Mouse (Mus musculus) ES-Bruce4 (cell line): ENCODE measurements around the gene Gm21969. TPM values are rescaled to one million over a fixed set of nuclear protein-coding genes. Genes with fewer than 3 reads are reported as not detected.

Experiments used
- H3K27ac ChIP-seq: 2 replicates; pipeline ENCODE4 v1.5.1; 2012; ENCODE audit warnings: low read length, inconsistent platforms; ENCODE audit not compliant: insufficient read depth
- H3K27me3 ChIP-seq: 2 replicates; pipeline ENCODE4 v1.6.1; 2012; ENCODE audit warnings: mild to moderate bottlenecking, low read length, inconsistent platforms; ENCODE audit not compliant: control insufficient read depth, poor library complexity, insufficient read depth, severe bottlenecking
- H3K36me3 ChIP-seq: 2 replicates; pipeline ENCODE4 v1.6.1; 2012; ENCODE audit warnings: inconsistent platforms, mild to moderate bottlenecking, low read length, moderate library complexity; ENCODE audit not compliant: control insufficient read depth, poor library complexity, insufficient read depth, severe bottlenecking
- H3K4me1 ChIP-seq: one replicate; pipeline ENCODE4 v1.8.1; 2011; ENCODE audit warnings: low read length; ENCODE audit not compliant: control insufficient read depth, insufficient read depth
- H3K4me3 ChIP-seq: 2 replicates; pipeline ENCODE4 v1.5.1; 2011; ENCODE audit warnings: low read depth, mild to moderate bottlenecking, low read length
- H3K9ac ChIP-seq: 2 replicates; pipeline ENCODE4 v1.6.1; 2012; ENCODE audit warnings: low read depth, mild to moderate bottlenecking, inconsistent platforms; ENCODE audit not compliant: poor library complexity, severe bottlenecking
- H3K9me3 ChIP-seq: replicated peaks from 2 replicates; pipeline ENCODE4 v1.6.1; 2012; ENCODE audit warnings: mild to moderate bottlenecking, low read length, inconsistent platforms; ENCODE audit not compliant: control insufficient read depth, poor library complexity, insufficient read depth, severe bottlenecking
- CTCF ChIP-seq: IDR thresholded peaks from one replicate; pipeline ENCODE4 v1.8.1; 2011; ENCODE audit warnings: low read depth, low read length
- EP300 ChIP-seq: IDR thresholded peaks from 2 replicates; pipeline ENCODE4 v1.6.1; 2011; ENCODE audit warnings: low read depth, low read length; ENCODE audit not compliant: insufficient read depth
- POLR2A ChIP-seq: IDR thresholded peaks from one replicate; pipeline ENCODE4 v1.8.1; 2011; ENCODE audit warnings: low read length; ENCODE audit not compliant: insufficient read depth
- polyA plus RNA-seq: library from polyadenylated mRNA; stranded (reverse); fragments of >200 nt; gene quantifications from 2 replicates; pipeline ENCODE4 v1.2.4, GENCODE M21; 2011; ENCODE audit warnings: low read depth; ENCODE audit not compliant: missing spikeins, insufficient read depth, insufficient read length

Gene Gm21969
- polyA plus RNA-seq, 1 experiment, result not detected

GRCm38 (mm10) chr4:139675696-139676095, 72.7 kb downstream of the Gm21969 start:
- TF ChIP-seq POLR2A, result no peak
- no peak for TF ChIP-seq CTCF
- TF ChIP-seq EP300, result no peak
- Histone ChIP-seq H3K36me3 (no peaks in the 10 kb centered on the region), H3K27me3 (no peaks in the 10 kb centered on the region), H3K4me3 (no peak overlapping the region), H3K27ac (no peak overlapping the region), H3K9me3 (no peaks in the 10 kb centered on the region), H3K9ac (no peak overlapping the region), H3K4me1 (no peaks in the 10 kb centered on the region)

GRCm38 (mm10) chr4:139683728-139684638, 81.0 kb downstream of the Gm21969 start:
- no peak overlapping the region for H3K9ac ChIP-seq
- H3K9me3 ChIP-seq, result 0 out of 2 replicates have a peak, but pooled peaks cover 3% of the 10 kb centered on the region
- H3K27ac ChIP-seq, result no peak overlapping the region
- no peak overlapping the region for H3K4me3 ChIP-seq
- H3K27me3 ChIP-seq, result no peaks in the 10 kb centered on the region
- TF ChIP-seq CTCF (peak; percentile 8), POLR2A (no peak), EP300 (no peak)
- peaks cover 4% of the 10 kb centered on the region for H3K4me1 ChIP-seq
- H3K36me3 ChIP-seq, result no peaks in the 10 kb centered on the region

GRCm38 (mm10) chr4:139684639-139685017, 81.6 kb downstream of the Gm21969 start:
- no peak overlapping the region for H3K27ac ChIP-seq
- peaks cover 4% of the 10 kb centered on the region for H3K4me1 ChIP-seq
- H3K36me3 ChIP-seq, result no peaks in the 10 kb centered on the region
- no peak overlapping the region for H3K9ac ChIP-seq
- H3K9me3 ChIP-seq, result 0 out of 2 replicates have a peak, but pooled peaks cover 3% of the 10 kb centered on the region
- no peak overlapping the region for H3K4me3 ChIP-seq
- no peaks in the 10 kb centered on the region for H3K27me3 ChIP-seq
- TF ChIP-seq POLR2A (no peak), CTCF (peak; percentile 87), EP300 (no peak)

GRCm38 (mm10) chr4:139688058-139688457, 85.1 kb downstream of the Gm21969 start:
- H3K36me3 ChIP-seq, result no peaks in the 10 kb centered on the region
- no peak overlapping the region for H3K27ac ChIP-seq
- H3K4me3 ChIP-seq, result no peak overlapping the region
- H3K9me3 ChIP-seq, result no peaks in the 10 kb centered on the region
- TF ChIP-seq POLR2A, result no peak
- no peak for TF ChIP-seq EP300
- TF ChIP-seq CTCF, result no peak
- no peak overlapping the region for H3K9ac ChIP-seq
- H3K27me3 ChIP-seq, result no peaks in the 10 kb centered on the region
- peaks cover 4% of the 10 kb centered on the region for H3K4me1 ChIP-seq

DNA sequence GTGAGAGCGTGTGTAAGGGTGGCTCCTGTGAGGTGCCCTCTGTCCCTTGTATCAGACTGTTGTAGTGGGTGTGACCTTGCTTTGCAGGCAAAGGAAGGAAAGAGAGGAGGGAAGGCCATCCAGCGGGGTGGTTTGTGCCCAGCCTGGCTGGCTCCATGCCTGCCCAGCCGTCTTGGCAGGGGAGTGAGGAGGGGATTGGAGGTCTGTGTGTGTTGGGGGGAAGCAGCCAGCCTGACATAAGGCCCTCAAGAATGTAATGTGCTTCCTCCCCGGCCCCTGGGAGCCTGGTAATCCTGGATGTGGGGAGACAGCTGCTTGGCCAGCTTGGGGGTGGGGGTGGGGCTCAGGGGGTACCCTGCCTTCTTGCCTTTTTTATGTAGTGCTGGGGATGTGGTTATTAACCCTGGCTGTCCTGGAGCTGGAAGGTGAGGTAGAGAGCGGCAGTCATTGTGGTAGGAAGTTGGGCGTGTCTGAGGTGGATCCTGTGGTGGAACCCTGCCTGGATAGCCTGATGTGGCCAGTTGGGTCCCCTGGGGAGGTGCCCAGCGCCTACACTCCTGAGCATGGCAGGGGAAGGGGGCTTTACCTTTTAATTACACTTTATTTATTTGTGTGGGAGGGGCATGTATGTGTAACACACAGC, 86.8 kb downstream of the Gm21969 start:
- Histone ChIP-seq H3K9me3 (no peaks in the 10 kb centered on the region), H3K27ac (no peak overlapping the region), H3K4me3 (no peak overlapping the region), H3K27me3 (no peaks in the 10 kb centered on the region), H3K36me3 (no peaks in the 10 kb centered on the region), H3K4me1 (peaks cover 4% of the 10 kb centered on the region), H3K9ac (no peak overlapping the region)
- no peak for TF ChIP-seq CTCF
- TF ChIP-seq EP300, result no peak
- TF ChIP-seq POLR2A, result no peak

DNA sequence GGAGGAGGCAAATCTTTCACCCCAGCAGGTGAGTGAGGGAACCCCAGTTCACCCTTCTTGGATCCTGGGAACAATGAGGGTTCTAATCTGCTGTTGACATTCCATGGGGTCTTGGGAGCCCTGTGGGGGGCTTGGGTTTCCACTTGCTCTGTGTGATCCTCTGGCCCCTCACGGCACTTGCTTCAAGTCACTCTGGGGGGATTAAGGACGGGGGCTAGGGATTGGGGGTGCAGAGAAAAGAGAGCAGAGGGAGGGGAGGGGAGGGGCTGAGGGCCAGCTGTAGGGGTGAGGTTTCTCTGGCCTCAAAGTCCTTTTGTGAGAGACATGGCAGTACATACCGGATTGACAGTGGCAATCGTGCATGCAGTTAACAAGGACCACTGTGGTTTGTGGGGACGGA, 90.3 kb downstream of the Gm21969 start:
- Histone ChIP-seq H3K4me3 (no peak overlapping the region), H3K9me3 (no peaks in the 10 kb centered on the region), H3K9ac (no peak overlapping the region), H3K36me3 (no peaks in the 10 kb centered on the region), H3K4me1 (no peaks in the 10 kb centered on the region), H3K27ac (no peak overlapping the region), H3K27me3 (no peaks in the 10 kb centered on the region)
- TF ChIP-seq CTCF, result no peak
- TF ChIP-seq EP300, result no peak
- TF ChIP-seq POLR2A, result no peak
